Mouse (Mus musculus): Measurements from ENCODE around the gene Mroh3. TPM values are rescaled to one million over a fixed set of nuclear protein-coding genes. Genes with fewer than 3 reads are reported as not detected.

Gene Mroh3
- polyA plus RNA-seq, 1 experiment from 2014 or later, result not detected

Other genes starting within 250 kb of the Mroh3 start
- gene Igfn1, start 206.5 kb downstream of the Mroh3 start, polyA plus RNA-seq (2016; fragmentation: Nextera tagmentation; extraction: Ambion mirVana), result not detected in 2 replicates
- 149 and 156 TPM in 2 replicates for gene Tmem9, start 204.7 kb downstream of the Mroh3 start, polyA plus RNA-seq (2016; fragmentation: Nextera tagmentation; extraction: Ambion mirVana)
- gene Ascl5, start 162.0 kb downstream of the Mroh3 start, polyA plus RNA-seq (2016; fragmentation: Nextera tagmentation; extraction: Ambion mirVana), result not detected in 2 replicates
- gene Cacna1s, start 160.1 kb downstream of the Mroh3 start, polyA plus RNA-seq (2016; fragmentation: Nextera tagmentation; extraction: Ambion mirVana), result 0.14 TPM in 1 of 2 replicates, not detected in the other
- 4.9 and 9.5 TPM in 2 replicates for gene Kif21b, start 81.4 kb downstream of the Mroh3 start, polyA plus RNA-seq (2016; fragmentation: Nextera tagmentation; extraction: Ambion mirVana)
- gene Inava, start 21.4 kb upstream of the Mroh3 start, polyA plus RNA-seq (2016; fragmentation: Nextera tagmentation; extraction: Ambion mirVana), result 17.6 and 18.8 TPM in 2 replicates
- not detected in 2 replicates for gene Gpr25, start 48.0 kb upstream of the Mroh3 start, polyA plus RNA-seq (2016; fragmentation: Nextera tagmentation; extraction: Ambion mirVana)
- 11.1 and 14.4 TPM in 2 replicates for gene Camsap2, start 133.3 kb upstream of the Mroh3 start, polyA plus RNA-seq (2016; fragmentation: Nextera tagmentation; extraction: Ambion mirVana)
- gene Ddx59, start 202.4 kb upstream of the Mroh3 start, polyA plus RNA-seq (2016; fragmentation: Nextera tagmentation; extraction: Ambion mirVana), result 19.6 and 20.7 TPM in 2 replicates